Mouse (Mus musculus) neutrophil, adult 59 days (primary cell): ENCODE measurements around the gene Ces1e. TPM values are rescaled to one million over a fixed set of nuclear protein-coding genes. Genes with fewer than 3 reads are reported as not detected.

Source experiments
- total RNA-seq, 2 experiments: library from RNA; stranded (reverse); gene quantifications; 1 replicate in 1 of 2; 2 replicates in 1 of 2; pipeline ENCODE4 v1.2.4; 2023

Gene Ces1e
- total RNA-seq, result not detected

GRCm38 (mm10) chr8:93229446-93229845 lies at the start of gene Ces1e:
Ces1e (minus strand) TSS chr8:93229619.

GRCm38 (mm10) chr8:93197685-93198525 lies 31.5 kb downstream of the Ces1e start, which contains the start of gene Ces1d:
Ces1d (minus strand) TSS chr8:93197838.

Other genes starting within 250 kb of the Ces1e start
- gene Ces1a, start 181.4 kb downstream of the Ces1e start, total RNA-seq, result not detected
- not detected for gene Ces1b, start 149.6 kb downstream of the Ces1e start, total RNA-seq
- not detected for gene Ces1c, start 98.3 kb downstream of the Ces1e start, total RNA-seq
- gene Ces1d, start 31.8 kb downstream of the Ces1e start, total RNA-seq, result 10 to 100 TPM; 11.6 to 16.9 TPM
- not detected for gene Ces1f, start 50.1 kb upstream of the Ces1e start, total RNA-seq
- gene Ces1g, start 107.7 kb upstream of the Ces1e start, total RNA-seq, result not detected
- not detected for gene Ces1h, start 150.1 kb upstream of the Ces1e start, total RNA-seq